Mouse (Mus musculus) kidney, embryonic 15.5 days (tissue): ENCODE data around the gene 1700028P14Rik. TPM values are rescaled to one million over a fixed set of nuclear protein-coding genes. Genes with fewer than 3 reads are reported as not detected.

Experiments
- ATAC-seq: fragments of 200-750 bp; cut with Nextera tagmentation; replicated peaks from 2 replicates; pipeline ENCODE4 v1.8.0; 2017; ENCODE audit warnings: moderate TSS enrichment; ENCODE audit not compliant: low FRiP score
- H3K27ac ChIP-seq: fragments of 300-500 bp; sonication (generic); 2 replicates; pipeline ENCODE4 v1.5.1; 2015; ENCODE audit warnings: mild to moderate bottlenecking, inconsistent platforms
- H3K27me3 ChIP-seq: fragments of 300-500 bp; sonication (generic); 2 replicates; pipeline ENCODE4 v1.6.1; 2015; ENCODE audit warnings: inconsistent platforms
- H3K36me3 ChIP-seq: fragments of 300-500 bp; sonication (generic); 2 replicates; pipeline ENCODE4 v1.6.1; 2015; ENCODE audit warnings: inconsistent platforms
- H3K4me1 ChIP-seq: fragments of 300-500 bp; sonication (generic); 2 replicates; pipeline ENCODE4 v1.6.1; 2015; ENCODE audit warnings: inconsistent platforms
- H3K4me2 ChIP-seq: fragments of 300-500 bp; sonication (generic); 2 replicates; pipeline ENCODE4 v1.6.1; 2015; ENCODE audit warnings: moderate library complexity, mild to moderate bottlenecking, inconsistent platforms
- H3K4me3 ChIP-seq: fragments of 300-500 bp; sonication (generic); replicated peaks from 2 replicates; pipeline ENCODE4 v1.5.1; 2015; ENCODE audit warnings: mild to moderate bottlenecking, inconsistent platforms
- H3K9ac ChIP-seq: fragments of 300-500 bp; sonication (generic); 2 replicates; pipeline ENCODE4 v1.6.1; 2015; ENCODE audit warnings: mild to moderate bottlenecking, inconsistent platforms
- H3K9me3 ChIP-seq: fragments of 300-500 bp; sonication (generic); replicated peaks from 2 replicates; pipeline ENCODE4 v1.6.1; 2016; ENCODE audit warnings: inconsistent platforms
- WGBS: fragments of 180-500 bp; shearing (Covaris S2); methylation state at CpG from one replicate; pipeline ENCODE4 v1.1.7; 2015; ENCODE audit warnings: mixed read lengths; 5-methylcytosine and 5-hydroxymethylcytosine counted together
- polyA plus RNA-seq: library from polyadenylated mRNA; unstranded; fragments of >200 nt; fragmentation: Nextera tagmentation; extraction: Ambion mirVana; gene quantifications from 2 replicates; pipeline ENCODE4 v1.2.1, GENCODE M21; 2015

1700028P14Rik gene
- polyA plus RNA-seq, 1 experiment from 2014 or later = 0.36 TPM

DNA sequence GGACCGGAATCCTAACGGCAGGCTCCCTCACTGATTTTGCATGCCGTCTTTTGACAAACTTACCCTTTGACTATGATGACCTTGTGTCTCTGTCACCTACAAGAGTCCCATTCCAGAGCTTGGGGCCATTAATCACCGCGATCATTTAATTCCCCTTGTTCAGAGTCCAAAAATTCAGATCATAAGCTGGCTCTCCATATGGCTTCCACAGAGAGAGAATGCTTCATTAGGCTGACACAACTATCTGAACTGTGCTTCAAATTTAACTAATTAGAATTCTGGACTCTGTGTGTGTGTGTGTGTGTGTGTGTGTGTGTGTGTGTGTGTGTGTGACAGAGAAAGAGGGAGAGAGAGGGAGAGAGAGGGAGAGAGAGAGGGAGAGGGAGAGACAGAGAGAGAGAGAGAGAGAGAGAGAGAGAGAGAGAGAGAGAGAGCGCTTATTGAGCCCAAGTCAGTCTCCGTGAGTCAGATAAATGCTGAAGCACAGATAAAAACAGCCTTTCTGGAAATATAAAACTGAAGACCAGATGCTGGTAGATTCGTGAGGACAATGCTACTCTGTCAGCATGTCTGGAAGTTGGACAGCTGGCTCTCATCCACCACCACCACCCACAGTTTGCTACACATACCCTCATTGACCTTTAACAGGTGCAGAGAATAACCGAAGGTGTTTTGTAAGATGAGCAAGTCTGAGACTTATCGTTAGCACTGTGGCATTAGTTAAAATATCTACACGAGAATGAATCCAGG, 73.8 kb downstream of the 1700028P14Rik start:
- no peak for ATAC-seq

DNA sequence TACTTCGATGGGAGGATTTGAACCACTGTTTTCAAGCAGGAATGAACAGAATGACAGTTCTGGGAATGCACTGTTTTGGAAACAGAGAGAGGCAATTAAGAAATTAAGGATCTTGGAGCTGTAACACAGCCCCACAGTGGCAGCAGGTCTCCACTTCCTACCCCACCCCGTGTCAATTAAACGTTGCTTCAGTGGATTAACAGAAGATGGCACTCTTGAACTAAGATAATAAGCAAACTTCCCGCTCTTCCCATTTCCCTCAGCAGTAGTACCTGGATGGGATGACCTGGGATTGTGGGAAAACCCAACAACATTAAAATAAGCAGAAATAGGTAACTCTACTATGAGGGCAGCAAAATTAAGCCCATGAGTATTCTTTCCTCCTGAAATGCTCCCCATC, 75.9 kb downstream of the 1700028P14Rik start:
- Histone ChIP-seq H3K9ac (no peak overlapping the region), H3K27me3 (no peaks in the 10 kb centered on the region), H3K4me3 (no peak overlapping the region), H3K27ac (no peak overlapping the region), H3K4me2 (no peak overlapping the region), H3K36me3 (no peaks in the 10 kb centered on the region), H3K4me1 (no peaks in the 10 kb centered on the region), H3K9me3 (no peaks in the 10 kb centered on the region)
- ATAC-seq = no peak
- WGBS = 46% methylated on average over 4 of the region's 4 CpGs

More for the DNA sequence above, 73.8 kb downstream of the 1700028P14Rik start:
- WGBS = 71% methylated on average over 11 of the region's 11 CpGs
- no peak overlapping the region for H3K4me2 ChIP-seq
- no peaks in the 10 kb centered on the region for H3K27me3 ChIP-seq
- H3K4me1 ChIP-seq = no peaks in the 10 kb centered on the region
- H3K36me3 ChIP-seq = no peaks in the 10 kb centered on the region
- H3K4me3 ChIP-seq = no peak overlapping the region
- H3K9me3 ChIP-seq = no peaks in the 10 kb centered on the region
- H3K9ac ChIP-seq = no peak overlapping the region
- no peak overlapping the region for H3K27ac ChIP-seq

DNA sequence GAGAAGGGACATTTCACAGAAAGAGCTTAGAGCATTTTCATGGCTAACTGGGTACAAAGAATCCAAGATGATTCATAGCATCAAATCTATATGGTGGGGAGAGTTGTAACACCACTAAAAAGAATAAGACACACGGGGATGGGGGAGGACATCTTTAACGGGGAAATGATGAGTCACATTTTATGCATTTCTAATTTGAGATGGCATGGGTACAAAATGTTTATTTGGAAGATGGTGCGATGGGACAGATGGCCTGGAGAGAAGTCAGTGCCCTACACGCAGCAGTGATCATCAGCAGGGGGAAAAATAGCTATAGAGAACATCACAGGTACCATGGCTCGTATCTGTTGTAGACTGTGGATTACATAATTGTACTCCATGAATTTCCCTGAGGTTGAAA, 88.9 kb downstream of the 1700028P14Rik start:
- H3K9ac ChIP-seq = no peak overlapping the region
- ATAC-seq = no peak
- H3K36me3 ChIP-seq = no peaks in the 10 kb centered on the region
- H3K4me3 ChIP-seq = no peak overlapping the region
- no peaks in the 10 kb centered on the region for H3K4me1 ChIP-seq
- H3K27ac ChIP-seq = no peak overlapping the region
- no peak overlapping the region for H3K4me2 ChIP-seq
- no peaks in the 10 kb centered on the region for H3K27me3 ChIP-seq
- 85% methylated on average over 5 of the region's 5 CpGs for WGBS
- no peaks in the 10 kb centered on the region for H3K9me3 ChIP-seq

DNA sequence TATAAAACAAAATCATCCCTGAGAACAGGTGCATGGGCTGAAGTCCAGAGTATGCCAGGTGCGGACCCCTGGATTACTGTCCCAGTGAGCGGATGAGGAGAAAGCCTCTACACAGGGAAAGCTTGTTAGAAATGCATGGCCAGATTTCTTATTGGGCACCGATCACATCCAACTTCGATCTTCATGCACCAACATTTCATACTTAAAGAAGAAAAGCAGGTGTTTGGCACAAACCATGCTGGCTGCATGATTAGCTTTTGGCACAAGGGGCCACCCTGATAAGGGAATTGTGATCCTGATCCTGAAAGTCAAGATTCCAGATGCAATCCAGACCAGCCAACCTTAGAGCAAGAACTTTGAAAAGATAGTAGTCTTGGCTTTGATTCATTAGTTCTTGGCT, 90.0 kb downstream of the 1700028P14Rik start:
- WGBS = 95% methylated on average over 4 of the region's 4 CpGs
- H3K4me2 ChIP-seq = no peak overlapping the region
- no peak overlapping the region for H3K9ac ChIP-seq
- H3K9me3 ChIP-seq = no peaks in the 10 kb centered on the region
- H3K27me3 ChIP-seq = no peaks in the 10 kb centered on the region
- no peak for ATAC-seq
- H3K27ac ChIP-seq = no peak overlapping the region
- H3K36me3 ChIP-seq = no peaks in the 10 kb centered on the region
- H3K4me1 ChIP-seq = no peaks in the 10 kb centered on the region
- no peak overlapping the region for H3K4me3 ChIP-seq

DNA sequence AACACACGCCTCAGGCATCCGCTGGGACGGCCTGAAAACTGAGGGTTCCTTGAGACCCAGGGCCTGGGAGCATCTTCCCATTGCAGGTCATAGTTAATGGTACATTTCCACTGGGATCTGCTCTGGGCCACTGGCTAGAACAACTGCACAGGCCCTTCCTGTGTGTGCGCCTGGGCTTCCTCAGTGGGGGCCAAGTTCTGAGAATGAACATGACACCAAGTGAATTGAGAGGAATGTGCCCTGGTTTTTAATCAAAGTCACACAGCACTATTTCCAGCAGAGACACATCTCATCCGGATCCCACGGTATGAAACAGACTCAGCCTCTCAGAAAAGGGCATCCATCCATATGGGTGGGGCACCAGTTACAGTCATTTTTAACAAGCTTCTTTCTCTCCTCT, 90.6 kb downstream of the 1700028P14Rik start:
- Histone ChIP-seq H3K27ac (no peak overlapping the region), H3K9ac (no peak overlapping the region), H3K9me3 (no peaks in the 10 kb centered on the region), H3K4me3 (no peak overlapping the region), H3K4me2 (no peak overlapping the region), H3K27me3 (no peaks in the 10 kb centered on the region), H3K36me3 (no peaks in the 10 kb centered on the region), H3K4me1 (no peaks in the 10 kb centered on the region)
- WGBS = 85% methylated on average over 6 of the region's 6 CpGs
- ATAC-seq = no peak

DNA sequence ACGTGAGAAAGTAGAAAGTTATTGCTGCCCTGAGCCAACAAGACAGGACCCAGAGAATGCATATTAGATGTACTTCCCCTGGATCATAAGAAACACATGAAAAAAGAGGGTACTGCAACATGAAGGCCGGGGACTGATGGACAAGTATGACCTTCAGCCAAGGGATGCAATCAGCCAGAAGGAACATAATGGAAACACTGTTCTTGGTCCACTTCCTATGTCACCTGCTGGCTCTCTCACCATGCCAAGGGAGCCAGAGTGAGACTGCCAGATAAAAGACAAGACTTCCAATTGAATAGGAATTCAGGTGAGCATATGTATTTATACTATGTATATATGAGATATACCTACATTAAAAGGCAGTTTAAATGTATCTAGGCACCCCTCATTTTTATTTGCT, 99.2 kb downstream of the 1700028P14Rik start:
- H3K9me3 ChIP-seq = no peaks in the 10 kb centered on the region
- H3K27me3 ChIP-seq = no peaks in the 10 kb centered on the region
- H3K9ac ChIP-seq = no peak overlapping the region
- H3K27ac ChIP-seq = no peak overlapping the region
- no peak for ATAC-seq
- H3K4me2 ChIP-seq = no peak overlapping the region
- no peaks in the 10 kb centered on the region for H3K36me3 ChIP-seq
- no peaks in the 10 kb centered on the region for H3K4me1 ChIP-seq
- WGBS = 71% methylated on average over 2 of the region's 2 CpGs
- no peak overlapping the region for H3K4me3 ChIP-seq

DNA sequence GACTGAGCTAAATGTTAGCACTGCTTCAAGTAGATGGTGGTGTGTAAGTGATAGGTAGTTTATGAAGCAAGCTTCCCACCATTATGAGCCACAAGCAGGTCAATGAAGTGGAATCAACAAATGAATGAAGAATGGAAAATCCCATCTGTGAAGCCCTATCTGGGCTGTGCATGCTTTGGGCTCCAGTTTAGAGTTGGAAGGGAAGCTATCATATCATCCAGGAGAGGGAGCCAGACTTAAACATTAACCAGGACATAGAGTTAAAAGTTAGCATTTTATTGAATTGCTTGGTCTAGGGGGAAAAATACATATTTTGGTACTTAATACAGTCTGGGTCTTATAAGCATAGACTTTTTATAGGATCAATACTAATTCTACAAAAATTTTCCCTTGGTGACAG, 107.0 kb downstream of the 1700028P14Rik start:
- Histone ChIP-seq H3K4me1 (no peaks in the 10 kb centered on the region), H3K9me3 (no peaks in the 10 kb centered on the region), H3K4me2 (no peak overlapping the region), H3K9ac (no peak overlapping the region), H3K4me3 (no peak overlapping the region), H3K27me3 (no peaks in the 10 kb centered on the region), H3K27ac (no peak overlapping the region), H3K36me3 (no peaks in the 10 kb centered on the region)
- no peak for ATAC-seq

DNA sequence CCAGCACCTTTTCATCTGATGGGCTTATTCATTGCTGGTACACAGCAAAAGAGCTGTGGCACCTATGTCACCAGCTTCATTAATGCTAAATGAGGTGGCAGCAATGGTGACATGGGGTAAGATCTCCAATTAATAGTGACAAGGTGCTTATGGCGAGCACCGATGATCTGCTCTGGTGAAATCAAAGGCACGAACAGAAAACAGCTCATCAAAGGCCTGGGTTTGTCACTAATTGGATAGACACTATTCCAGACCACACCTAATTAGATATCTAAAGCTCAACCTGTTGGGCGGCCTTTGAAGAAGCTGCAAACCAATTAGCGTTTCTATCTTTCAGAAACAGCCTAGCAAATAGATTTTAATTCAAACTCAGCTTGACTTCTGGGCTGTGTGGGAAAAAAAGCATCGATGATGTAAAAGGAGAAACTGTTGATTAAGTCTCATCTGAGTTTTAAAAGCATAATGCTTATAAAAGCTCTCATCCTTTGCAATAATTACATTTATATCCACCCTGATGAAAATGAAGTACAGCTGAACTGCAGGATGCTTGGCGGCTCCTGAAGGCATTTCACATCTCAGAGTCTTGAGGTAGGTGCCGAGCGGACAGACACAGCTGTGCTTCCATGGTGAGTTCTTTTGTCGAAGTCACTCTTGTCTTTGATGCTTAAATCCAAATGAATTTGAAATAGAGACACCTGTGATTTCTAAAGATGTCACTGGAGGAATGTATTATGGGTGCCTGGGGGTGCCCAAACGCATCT, 109.2 kb downstream of the 1700028P14Rik start:
- Histone ChIP-seq H3K27ac (no peak overlapping the region), H3K9me3 (no peaks in the 10 kb centered on the region), H3K36me3 (no peaks in the 10 kb centered on the region), H3K4me3 (no peak overlapping the region), H3K4me1 (no peaks in the 10 kb centered on the region), H3K27me3 (no peaks in the 10 kb centered on the region), H3K9ac (no peak overlapping the region), H3K4me2 (no peak overlapping the region)
- WGBS = 85% methylated on average over 11 of the region's 11 CpGs
- ATAC-seq = no peak

DNA sequence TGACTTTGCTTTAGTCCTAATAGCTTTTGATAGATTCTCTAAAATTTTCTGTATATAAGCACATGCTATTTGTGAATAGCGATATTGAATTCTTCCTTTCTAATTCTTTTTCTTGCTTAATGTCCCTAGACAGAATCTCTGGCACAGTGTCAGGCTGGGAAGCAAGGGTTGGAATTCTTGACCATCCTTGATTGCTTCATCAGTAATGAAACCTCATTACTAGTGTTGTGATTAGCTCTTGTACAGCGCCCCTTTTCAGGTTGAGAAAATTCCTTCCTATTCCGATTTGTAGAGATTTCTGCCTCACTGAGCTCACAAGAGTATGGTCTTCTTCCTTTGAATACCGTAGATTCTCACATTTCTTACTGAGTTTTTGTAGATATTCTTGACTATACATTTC, 109.9 kb downstream of the 1700028P14Rik start:
- Histone ChIP-seq H3K27me3 (no peaks in the 10 kb centered on the region), H3K9me3 (no peaks in the 10 kb centered on the region), H3K4me2 (no peak overlapping the region), H3K4me3 (no peak overlapping the region), H3K36me3 (no peaks in the 10 kb centered on the region), H3K4me1 (no peaks in the 10 kb centered on the region), H3K9ac (no peak overlapping the region), H3K27ac (no peak overlapping the region)
- no peak for ATAC-seq
- WGBS = 90% methylated on average over 4 of the region's 4 CpGs

DNA sequence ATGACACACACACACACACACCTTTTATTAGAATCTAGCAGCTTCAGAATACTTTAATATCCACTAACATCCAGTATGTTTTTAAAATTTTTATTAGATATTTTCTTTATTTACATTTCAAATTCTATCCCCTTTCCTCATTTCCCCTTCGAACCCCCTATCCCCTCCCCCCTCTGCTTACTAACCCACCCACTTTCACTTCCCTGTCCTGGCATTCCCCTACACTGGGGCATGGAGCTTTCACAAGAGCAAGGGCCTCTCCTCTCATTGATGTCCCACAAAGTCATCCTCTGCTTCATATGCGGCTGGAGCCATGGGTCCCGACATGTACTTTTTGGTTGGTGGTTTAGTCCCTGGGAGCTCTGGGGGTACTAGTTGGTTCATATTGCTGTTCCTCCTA, 116.9 kb downstream of the 1700028P14Rik start:
- Histone ChIP-seq H3K4me2 (no peak overlapping the region), H3K4me1 (no peaks in the 10 kb centered on the region), H3K9ac (no peak overlapping the region), H3K27ac (no peak overlapping the region), H3K9me3 (no peaks in the 10 kb centered on the region), H3K4me3 (no peak overlapping the region), H3K36me3 (no peaks in the 10 kb centered on the region), H3K27me3 (no peaks in the 10 kb centered on the region)
- 94% methylated on average over 3 of the region's 3 CpGs for WGBS
- ATAC-seq = no peak

DNA sequence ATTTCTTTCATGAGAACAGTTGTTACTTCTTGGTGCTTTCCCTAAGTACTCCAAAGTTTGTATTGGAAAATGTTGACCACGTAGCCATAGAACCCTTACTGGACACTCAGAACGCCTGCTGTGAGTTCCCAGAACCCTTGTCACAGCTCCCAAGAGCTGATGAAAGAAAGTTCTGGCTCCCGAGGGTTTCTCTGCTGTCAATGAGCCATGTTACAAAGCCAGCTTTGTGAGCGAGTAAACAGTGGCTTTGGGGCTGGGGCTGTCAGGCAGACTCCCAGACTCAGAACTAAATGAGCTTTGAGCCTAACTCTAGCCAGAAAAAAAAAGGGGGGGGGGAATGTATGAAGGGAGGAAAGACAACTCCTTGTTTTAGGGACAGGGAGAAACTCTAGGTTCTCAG, 120.7 kb downstream of the 1700028P14Rik start:
- H3K4me1 ChIP-seq = no peaks in the 10 kb centered on the region
- WGBS = 62% methylated on average over 4 of the region's 4 CpGs
- no peaks in the 10 kb centered on the region for H3K27me3 ChIP-seq
- no peaks in the 10 kb centered on the region for H3K9me3 ChIP-seq
- no peak overlapping the region for H3K9ac ChIP-seq
- H3K4me2 ChIP-seq = no peak overlapping the region
- ATAC-seq = no peak
- H3K27ac ChIP-seq = no peak overlapping the region
- no peaks in the 10 kb centered on the region for H3K36me3 ChIP-seq
- no peak overlapping the region for H3K4me3 ChIP-seq

DNA sequence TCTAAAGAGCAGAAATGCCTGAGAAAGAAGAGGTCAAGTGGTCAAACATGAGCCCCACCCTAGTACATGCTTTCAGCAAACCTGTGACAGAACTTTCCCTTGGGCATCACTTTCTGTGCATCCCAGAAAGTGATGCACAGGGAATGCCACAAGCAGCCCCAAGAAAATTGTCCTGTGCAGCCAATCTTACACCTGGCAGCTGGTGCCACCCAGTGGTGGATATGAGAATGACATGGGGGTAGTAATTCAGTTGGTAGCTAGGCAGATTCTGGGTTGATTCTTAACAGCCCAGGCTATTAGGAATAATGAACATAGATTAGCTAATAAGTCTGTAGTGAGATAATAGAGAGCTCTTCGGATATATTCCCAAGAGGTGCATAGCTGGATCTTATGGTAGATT, 128.9 kb downstream of the 1700028P14Rik start:
- no peaks in the 10 kb centered on the region for H3K4me1 ChIP-seq
- H3K9ac ChIP-seq = no peak overlapping the region
- ATAC-seq = no peak
- H3K27me3 ChIP-seq = no peaks in the 10 kb centered on the region
- no peaks in the 10 kb centered on the region for H3K36me3 ChIP-seq
- H3K27ac ChIP-seq = no peak overlapping the region
- 10% methylated on average over 1 of the region's 1 CpGs for WGBS
- no peak overlapping the region for H3K4me2 ChIP-seq
- no peaks in the 10 kb centered on the region for H3K9me3 ChIP-seq
- no peak overlapping the region for H3K4me3 ChIP-seq
